ENCODE assay signal across 8 mouse cellular contexts in genomic region chr6:52796035-52796598, GRCm38 (mm10).
DNase-seq lines count a peak whose midpoint lies in the region; ATAC-seq and TF ChIP-seq lines count a peak whose summit lies in the region.

No protein-coding gene starts in this region.

- peaks cover 15% of the 10 kb centered on the region for H3K4me1 ChIP-seq in hindbrain, embryonic 12.5 days
- H3K4me1 ChIP-seq in hindbrain, embryonic 11.5 days (replicated peaks; ENCODE audit: control insufficient read depth, insufficient read depth, low read length) = no peaks in the 10 kb centered on the region; the same call in 1 of the 2 replicates
- H3K4me1 ChIP-seq in intestine, postnatal 0 days (replicated peaks; ENCODE audit: control insufficient read depth, insufficient read depth, low read length) = no peaks in the 10 kb centered on the region
- peaks cover 24% of the 10 kb centered on the region for H3K4me1 ChIP-seq in stomach, embryonic 16.5 days (ENCODE audit: control insufficient read depth, insufficient read depth, low read length)

- no peaks in the 10 kb centered on the region for H3K27me3 ChIP-seq in hindbrain, embryonic 12.5 days
- no peaks in the 10 kb centered on the region for H3K27me3 ChIP-seq in hindbrain, embryonic 11.5 days (ENCODE audit: control insufficient read depth, insufficient read depth, low read length)
- H3K27me3 ChIP-seq in intestine, postnatal 0 days (replicated peaks; ENCODE audit: control insufficient read depth, insufficient read depth, low read length) = no peaks in the 10 kb centered on the region
- no peaks in the 10 kb centered on the region for H3K27me3 ChIP-seq in stomach, embryonic 16.5 days (ENCODE audit: control insufficient read depth, insufficient read depth, low read length)

- no peak for DNase-seq in hindbrain, embryonic 11.5 days (ENCODE audit: low spot score)
- peak; percentile 8 to 28 for DNase-seq in adrenal gland, postnatal 36 days
- DNase-seq in gastrocnemius, adult 18-20 months (ENCODE audit: low spot score) = peak; percentile 10
- no peak for DNase-seq in embryo, embryonic 10.5 days (ENCODE audit: low spot score)
- DNase-seq in retina, postnatal 1 day = no peak

- H3K4me2 ChIP-seq in hindbrain, embryonic 12.5 days (replicated peaks) = no peak overlapping the region
- no peak overlapping the region for H3K4me2 ChIP-seq in hindbrain, embryonic 11.5 days (replicated peaks; ENCODE audit: low read depth, low read length)
- H3K4me2 ChIP-seq in intestine, postnatal 0 days (replicated peaks; ENCODE audit: low read depth) = no peak overlapping the region
- no peak overlapping the region for H3K4me2 ChIP-seq in stomach, embryonic 16.5 days (ENCODE audit: low read depth, low read length)

- ATAC-seq in hindbrain, embryonic 12.5 days (ENCODE audit: low FRiP score) = no peak
- ATAC-seq in hindbrain, embryonic 11.5 days (ENCODE audit: low FRiP score) = no peak
- ATAC-seq in intestine, postnatal 0 days = no peak
- ATAC-seq in stomach, embryonic 16.5 days (ENCODE audit: insufficient read depth, low FRiP score) = no peak

- 65% methylated on average over 9 of the region's 9 CpGs for WGBS in hindbrain, embryonic 12.5 days
- WGBS in hindbrain, embryonic 11.5 days = 69% methylated on average over 9 of the region's 9 CpGs
- WGBS in intestine, postnatal 0 days = 74% methylated on average over 9 of the region's 9 CpGs
- WGBS in stomach, embryonic 16.5 days = 67% methylated on average over 9 of the region's 9 CpGs

- no peaks in the 10 kb centered on the region for H3K9me3 ChIP-seq in hindbrain, embryonic 12.5 days (replicated peaks)
- H3K9me3 ChIP-seq in hindbrain, embryonic 11.5 days (ENCODE audit: control insufficient read depth, low read length) = no peaks in the 10 kb centered on the region
- no peaks in the 10 kb centered on the region for H3K9me3 ChIP-seq in intestine, postnatal 0 days (ENCODE audit: control insufficient read depth)
- H3K9me3 ChIP-seq in stomach, embryonic 16.5 days (replicated peaks; ENCODE audit: control insufficient read depth, low read length) = no peaks in the 10 kb centered on the region

- no peak for TF ChIP-seq CTCF in intestine, postnatal 0 days (IDR thresholded peaks at IDR 0.05; ENCODE audit: low read depth)

- H3K27ac ChIP-seq in hindbrain, embryonic 12.5 days = 0 out of 2 replicates have a peak overlapping the region, but pooled peaks have one; percentile 23
- no peak overlapping the region for H3K27ac ChIP-seq in hindbrain, embryonic 11.5 days (ENCODE audit: low read depth, low read length)
- peak overlapping the region; percentile 46; the same call in 1 of the 2 replicates for H3K27ac ChIP-seq in intestine, postnatal 0 days (ENCODE audit: low read depth, low read length)
- H3K27ac ChIP-seq in stomach, embryonic 16.5 days (ENCODE audit: low read length) = peak overlapping the region; percentile 87

- no peak overlapping the region for H3K4me3 ChIP-seq in hindbrain, embryonic 12.5 days
- H3K4me3 ChIP-seq in hindbrain, embryonic 11.5 days (ENCODE audit: low read depth, low read length) = no peak overlapping the region
- H3K4me3 ChIP-seq in intestine, postnatal 0 days (ENCODE audit: low read depth, low read length) = no peak overlapping the region
- H3K4me3 ChIP-seq in stomach, embryonic 16.5 days (replicated peaks; ENCODE audit: low read length) = no peak overlapping the region

- H3K9ac ChIP-seq in hindbrain, embryonic 12.5 days = no peak overlapping the region
- H3K9ac ChIP-seq in hindbrain, embryonic 11.5 days (ENCODE audit: low read depth, low read length) = no peak overlapping the region
- no peak overlapping the region for H3K9ac ChIP-seq in intestine, postnatal 0 days (ENCODE audit: low read depth, low read length)
- no peak overlapping the region for H3K9ac ChIP-seq in stomach, embryonic 16.5 days (ENCODE audit: low read length)

- no peaks in the 10 kb centered on the region for H3K36me3 ChIP-seq in hindbrain, embryonic 12.5 days
- no peaks in the 10 kb centered on the region for H3K36me3 ChIP-seq in hindbrain, embryonic 11.5 days (ENCODE audit: control insufficient read depth, insufficient read depth, low read length)
- H3K36me3 ChIP-seq in intestine, postnatal 0 days (ENCODE audit: control insufficient read depth, insufficient read depth) = no peaks in the 10 kb centered on the region
- no peaks in the 10 kb centered on the region for H3K36me3 ChIP-seq in stomach, embryonic 16.5 days (ENCODE audit: control insufficient read depth, insufficient read depth, low read length)

Comparison
In these comparisons a context has a peak if more than half of its experiments do, and no peak if none do; other contexts are left out.
1. DNase-seq: peak in adrenal gland, postnatal 36 days (2 of 2) and gastrocnemius, adult 18-20 months (single experiment); none in hindbrain, embryonic 11.5 days (single experiment), embryo, embryonic 10.5 days (single experiment) and retina, postnatal 1 day (single experiment).